Mouse (Mus musculus): ENCODE results near the gene Coq9. TPM values are rescaled to one million over a fixed set of nuclear protein-coding genes. Genes with fewer than 3 reads are reported as not detected.

Coq9 gene
- polyA plus RNA-seq, 1 experiment from 2014 or later = 51.5 TPM

GRCm38 (mm10) chr8:94871108-94871894 lies 33.2 kb downstream of the Coq9 start:
- no peaks in the 10 kb centered on the region for H3K36me3 ChIP-seq (ENCODE audit: control insufficient read depth, insufficient read depth, low read length)
- H3K9ac ChIP-seq (ENCODE audit: low read length) = peak overlapping the region; percentile 48
- H3K27ac ChIP-seq (ENCODE audit: low read depth, low read length) = no peak overlapping the region
- ATAC-seq (ENCODE audit: low FRiP score) (peak; percentile 52), DNase-seq (ENCODE audit: low spot score, missing footprints) (peak; percentile 86)
- H3K4me3 ChIP-seq (ENCODE audit: low read depth, low read length) = peak overlapping the region; percentile 30
- no peaks in the 10 kb centered on the region for H3K9me3 ChIP-seq (ENCODE audit: control insufficient read depth, low read length)
- H3K27me3 ChIP-seq (ENCODE audit: control insufficient read depth, insufficient read depth, low read length) = peaks cover 14% of the 10 kb centered on the region
- WGBS = 8% methylated on average over 7 of the region's 7 CpGs
- H3K4me1 ChIP-seq (ENCODE audit: control insufficient read depth, insufficient read depth, low read length) = peaks cover 17% of the 10 kb centered on the region
- peak overlapping the region; percentile 53 for H3K4me2 ChIP-seq

GRCm38 (mm10) chr8:94872156-94872555 lies 34.0 kb downstream of the Coq9 start:
- Histone ChIP-seq H3K27me3 (ENCODE audit: control insufficient read depth, insufficient read depth, low read length) (peaks cover 14% of the 10 kb centered on the region), H3K4me2 (no peak overlapping the region), H3K4me1 (ENCODE audit: control insufficient read depth, insufficient read depth, low read length) (peaks cover 17% of the 10 kb centered on the region), H3K4me3 (ENCODE audit: low read depth, low read length) (no peak overlapping the region), H3K9ac (ENCODE audit: low read length) (no peak overlapping the region), H3K27ac (ENCODE audit: low read depth, low read length) (no peak overlapping the region), H3K9me3 (ENCODE audit: control insufficient read depth, low read length) (no peaks in the 10 kb centered on the region), H3K36me3 (ENCODE audit: control insufficient read depth, insufficient read depth, low read length) (no peaks in the 10 kb centered on the region)
- 48% methylated on average over 3 of the region's 3 CpGs for WGBS
- no peak for DNase-seq (ENCODE audit: low spot score, missing footprints)
- ATAC-seq (ENCODE audit: low FRiP score) = no peak

GRCm38 (mm10) chr8:94872576-94872975 lies 34.5 kb downstream of the Coq9 start:
- no peak for DNase-seq (ENCODE audit: low spot score, missing footprints)

GRCm38 (mm10) chr8:94874358-94874757 lies 36.2 kb downstream of the Coq9 start:
- peaks cover 14% of the 10 kb centered on the region for H3K27me3 ChIP-seq (ENCODE audit: control insufficient read depth, insufficient read depth, low read length)
- no peak overlapping the region for H3K4me2 ChIP-seq
- peaks cover 17% of the 10 kb centered on the region for H3K4me1 ChIP-seq (ENCODE audit: control insufficient read depth, insufficient read depth, low read length)
- WGBS = 15% methylated on average over 6 of the region's 6 CpGs
- H3K9ac ChIP-seq (ENCODE audit: low read length) = no peak overlapping the region
- H3K4me3 ChIP-seq (ENCODE audit: low read depth, low read length) = no peak overlapping the region; the same call in 1 of the 2 replicates
- peak; percentile 96 for DNase-seq (ENCODE audit: low spot score, missing footprints)
- no peaks in the 10 kb centered on the region for H3K36me3 ChIP-seq (ENCODE audit: control insufficient read depth, insufficient read depth, low read length)
- ATAC-seq (ENCODE audit: low FRiP score) = no peak
- no peaks in the 10 kb centered on the region for H3K9me3 ChIP-seq (ENCODE audit: control insufficient read depth, low read length)
- H3K27ac ChIP-seq (ENCODE audit: low read depth, low read length) = no peak overlapping the region

More at GRCm38 (mm10) chr8:94872576-94872975, 34.5 kb downstream of the Coq9 start:
- H3K9ac ChIP-seq (ENCODE audit: low read length) = no peak overlapping the region
- H3K27ac ChIP-seq (ENCODE audit: low read depth, low read length) = no peak overlapping the region
- peaks cover 17% of the 10 kb centered on the region for H3K4me1 ChIP-seq (ENCODE audit: control insufficient read depth, insufficient read depth, low read length)
- H3K9me3 ChIP-seq (ENCODE audit: control insufficient read depth, low read length) = no peaks in the 10 kb centered on the region
- H3K4me2 ChIP-seq = no peak overlapping the region
- 62% methylated on average over 2 of the region's 2 CpGs for WGBS
- peaks cover 14% of the 10 kb centered on the region for H3K27me3 ChIP-seq (ENCODE audit: control insufficient read depth, insufficient read depth, low read length)
- H3K4me3 ChIP-seq (ENCODE audit: low read depth, low read length) = no peak overlapping the region
- no peak for ATAC-seq (ENCODE audit: low FRiP score)
- H3K36me3 ChIP-seq (ENCODE audit: control insufficient read depth, insufficient read depth, low read length) = no peaks in the 10 kb centered on the region

GRCm38 (mm10) chr8:94875096-94875870 lies 37.2 kb downstream of the Coq9 start:
- peaks cover 17% of the 10 kb centered on the region for H3K4me1 ChIP-seq (ENCODE audit: control insufficient read depth, insufficient read depth, low read length)
- peak overlapping the region; percentile 97 for H3K4me2 ChIP-seq
- H3K27me3 ChIP-seq (ENCODE audit: control insufficient read depth, insufficient read depth, low read length) = peaks cover 14% of the 10 kb centered on the region
- H3K27ac ChIP-seq (ENCODE audit: low read depth, low read length) = no peak overlapping the region
- peak overlapping the region; percentile 60 for H3K9ac ChIP-seq (ENCODE audit: low read length)
- WGBS = 18% methylated on average over 17 of the region's 17 CpGs
- ATAC-seq (ENCODE audit: low FRiP score) (no peak), DNase-seq (ENCODE audit: low spot score, missing footprints) (peak; percentile 90)
- no peaks in the 10 kb centered on the region for H3K36me3 ChIP-seq (ENCODE audit: control insufficient read depth, insufficient read depth, low read length)
- H3K9me3 ChIP-seq (ENCODE audit: control insufficient read depth, low read length) = no peaks in the 10 kb centered on the region
- H3K4me3 ChIP-seq (ENCODE audit: low read depth, low read length) = peak overlapping the region; percentile 57

GRCm38 (mm10) chr8:94875871-94876150 lies 37.7 kb downstream of the Coq9 start:
- WGBS = under 1% methylated on average over 14 of the region's 20 CpGs
- Histone ChIP-seq H3K9me3 (ENCODE audit: control insufficient read depth, low read length) (no peaks in the 10 kb centered on the region), H3K27me3 (ENCODE audit: control insufficient read depth, insufficient read depth, low read length) (peaks cover 14% of the 10 kb centered on the region), H3K4me1 (ENCODE audit: control insufficient read depth, insufficient read depth, low read length) (peaks cover 13% of the 10 kb centered on the region), H3K27ac (ENCODE audit: low read depth, low read length) (no peak overlapping the region), H3K36me3 (ENCODE audit: control insufficient read depth, insufficient read depth, low read length) (no peaks in the 10 kb centered on the region), H3K9ac (ENCODE audit: low read length) (peak overlapping the region; percentile 60), H3K4me3 (ENCODE audit: low read depth, low read length) (peak overlapping the region; percentile 57), H3K4me2 (peak overlapping the region; percentile 97)
- DNase-seq (ENCODE audit: low spot score, missing footprints) (peak; percentile 90), ATAC-seq (ENCODE audit: low FRiP score) (peak; percentile 47)

- Histone ChIP-seq H3K4me1 (ENCODE audit: control insufficient read depth, insufficient read depth, low read length) (peaks cover 10% of the 10 kb centered on the region), H3K36me3 (ENCODE audit: control insufficient read depth, insufficient read depth, low read length) (no peaks in the 10 kb centered on the region), H3K27ac (ENCODE audit: low read depth, low read length) (no peak within 1 kb of the TSS), H3K9me3 (ENCODE audit: control insufficient read depth, low read length) (no peaks in the 10 kb centered on the region), H3K4me2 (peak within 1 kb of the TSS; percentile 97), H3K9ac (ENCODE audit: low read length) (peak within 1 kb of the TSS; percentile 60), H3K27me3 (ENCODE audit: control insufficient read depth, insufficient read depth, low read length) (peaks cover 14% of the 10 kb centered on the region), H3K4me3 (ENCODE audit: low read depth, low read length) (peak within 1 kb of the TSS; percentile 57)
- ATAC-seq (ENCODE audit: low FRiP score) (peak; percentile 81), DNase-seq (ENCODE audit: low spot score, missing footprints) (peak; percentile 98)
- under 1% methylated on average over 36 of the region's 37 CpGs for WGBS
These were observed 38.1 kb downstream of the Coq9 start, which contains the start of gene Dok4 for GRCm38 (mm10) chr8:94876197-94876730. Dok4 (minus strand) TSS chr8:94876330.

GRCm38 (mm10) chr8:94876820-94877219 lies 38.7 kb downstream of the Coq9 start:
- Histone ChIP-seq H3K4me2 (no peak overlapping the region), H3K9ac (ENCODE audit: low read length) (no peak overlapping the region), H3K27me3 (ENCODE audit: control insufficient read depth, insufficient read depth, low read length) (peaks cover 14% of the 10 kb centered on the region), H3K27ac (ENCODE audit: low read depth, low read length) (no peak overlapping the region), H3K9me3 (ENCODE audit: control insufficient read depth, low read length) (no peaks in the 10 kb centered on the region), H3K4me1 (ENCODE audit: control insufficient read depth, insufficient read depth, low read length) (peaks cover 10% of the 10 kb centered on the region), H3K36me3 (ENCODE audit: control insufficient read depth, insufficient read depth, low read length) (no peaks in the 10 kb centered on the region), H3K4me3 (ENCODE audit: low read depth, low read length) (no peak overlapping the region)
- WGBS = 43% methylated on average over 3 of the region's 3 CpGs
- DNase-seq (ENCODE audit: low spot score, missing footprints) = peak; percentile 79
- no peak for ATAC-seq (ENCODE audit: low FRiP score)

- H3K27me3 ChIP-seq (ENCODE audit: control insufficient read depth, insufficient read depth, low read length) = peaks cover 1% of the 10 kb centered on the region; the same call in 1 of the 2 replicates
- no peak for ATAC-seq (ENCODE audit: low FRiP score)
- H3K36me3 ChIP-seq (ENCODE audit: control insufficient read depth, insufficient read depth, low read length) = no peaks in the 10 kb centered on the region
- 79% methylated on average over 4 of the region's 4 CpGs for WGBS
- H3K4me3 ChIP-seq (ENCODE audit: low read depth, low read length) = no peak overlapping the region
- DNase-seq (ENCODE audit: low spot score, missing footprints) = no peak
- no peak overlapping the region for H3K4me2 ChIP-seq
- H3K9ac ChIP-seq (ENCODE audit: low read length) = no peak overlapping the region
- H3K9me3 ChIP-seq (ENCODE audit: control insufficient read depth, low read length) = no peaks in the 10 kb centered on the region
- H3K27ac ChIP-seq (ENCODE audit: low read depth, low read length) = no peak overlapping the region
- peaks cover 2% of the 10 kb centered on the region; the same call in 1 of the 2 replicates for H3K4me1 ChIP-seq (ENCODE audit: control insufficient read depth, insufficient read depth, low read length)
These were observed 42.6 kb downstream of the Coq9 start for GRCm38 (mm10) chr8:94880742-94881141.

Data from midbrain, embryonic 11.5 days (tissue).